Mouse (Mus musculus) stomach, postnatal 0 days (tissue): ENCODE results near the gene Sik3.

Experiments used
- CTCF ChIP-seq: IDR thresholded peaks from 2 replicates; pipeline ENCODE4 v1.5.1; 2016; ENCODE audit warnings: antibody characterized with exemption, low read depth, mild to moderate bottlenecking, moderate library complexity
- EP300 ChIP-seq: optimal IDR thresholded peaks from 2 replicates; pipeline ENCODE3; 2016; ENCODE audit warnings: antibody characterized with exemption

- TF ChIP-seq EP300 (no peak), CTCF (no peak)
Measured at GRCm38 (mm10) chr9:46099107-46099506, 86.5 kb downstream of the Sik3 start.
